Mouse (Mus musculus): Measurements from ENCODE around the gene Mrpl20.

The Mrpl20 gene

GRCm38 (mm10) chr4:155802741-155803339 is at the start of gene Mrpl20:
TSS of gene Mrpl20 (plus strand) at chr4:155802878.
- no peak for DNase-seq (ENCODE audit: low spot score in 2 of 2)

DNA sequence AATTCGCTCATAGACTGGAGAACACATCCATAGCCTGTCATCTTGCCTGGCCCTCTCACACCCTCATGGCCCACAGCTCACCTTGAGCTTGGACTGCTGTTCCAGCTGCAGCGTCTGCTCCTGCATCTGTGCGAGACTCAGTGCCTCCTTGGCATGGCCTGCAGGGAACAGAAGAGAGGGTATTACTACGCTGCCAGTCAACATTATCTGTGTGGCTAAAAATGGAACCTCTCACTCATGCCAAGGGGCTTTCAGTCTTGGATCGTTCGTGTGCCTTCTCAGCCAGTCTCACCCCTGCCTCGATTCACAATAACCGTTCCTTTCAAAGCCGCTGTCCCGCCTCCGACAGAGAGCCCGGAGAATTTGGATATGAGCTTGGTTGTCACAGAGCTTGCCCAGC is 45.7 kb upstream of the Mrpl20 start:
- DNase-seq (ENCODE audit: low spot score in 2 of 2): no peak

DNA sequence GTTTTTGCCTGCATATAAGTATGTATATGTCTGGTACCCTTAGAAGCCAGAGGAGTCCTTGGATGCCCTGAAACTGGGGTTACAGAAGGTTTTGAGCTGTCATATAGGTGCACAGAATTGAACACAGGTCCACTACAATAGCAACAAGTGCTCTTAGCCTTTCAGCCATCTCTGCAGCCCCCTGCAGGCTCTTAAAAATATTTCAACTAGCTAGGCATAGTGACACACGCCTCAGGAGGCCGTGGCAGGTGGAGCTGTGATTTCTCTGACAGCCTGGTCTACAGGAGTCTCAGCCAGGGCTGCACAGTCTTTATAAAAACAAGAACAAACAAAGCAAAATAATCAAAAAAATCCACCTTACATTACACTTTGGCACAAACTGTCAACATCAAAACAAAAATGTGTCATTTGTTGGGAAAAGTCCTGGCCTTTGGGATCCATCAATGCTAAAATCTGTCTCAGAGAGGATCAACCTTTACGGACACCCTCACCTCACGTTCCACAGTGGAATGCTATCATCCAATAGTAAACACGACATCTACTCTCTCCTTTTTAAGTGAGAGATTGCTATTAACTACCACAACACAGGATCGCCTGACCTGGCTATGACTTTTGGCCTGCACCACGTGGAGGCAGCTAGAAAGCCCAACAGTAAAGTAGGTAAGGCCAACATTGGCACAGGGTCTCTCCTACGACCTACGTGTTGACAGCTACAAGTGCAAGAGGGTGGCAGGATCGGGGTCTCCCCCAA is 42.6 kb upstream of the Mrpl20 start:
- no peak for DNase-seq (ENCODE audit: low spot score in 2 of 2)

GRCm38 (mm10) chr4:155760613-155761355 is 41.9 kb upstream of the Mrpl20 start, which contains the start of gene Atad3a:
TSS of gene Atad3a (minus strand) at chr4:155761093.
- peak; percentile 94 to 96 for DNase-seq (ENCODE audit: low spot score in 2 of 2)

GRCm38 (mm10) chr4:155761356-155762099 is 41.1 kb upstream of the Mrpl20 start:
- no peak for DNase-seq (ENCODE audit: low spot score in 2 of 2)

GRCm38 (mm10) chr4:155762357-155762756 is 40.3 kb upstream of the Mrpl20 start:
- no peak for DNase-seq (ENCODE audit: low spot score in 2 of 2)

- DNase-seq (ENCODE audit: low spot score in 2 of 2): no peak
Observed at GRCm38 (mm10) chr4:155769496-155769879, 33.2 kb upstream of the Mrpl20 start.

GRCm38 (mm10) chr4:155769880-155770512 is 32.7 kb upstream of the Mrpl20 start:
- peak; percentile 79 to 90 for DNase-seq (ENCODE audit: low spot score in 2 of 2)

DNA sequence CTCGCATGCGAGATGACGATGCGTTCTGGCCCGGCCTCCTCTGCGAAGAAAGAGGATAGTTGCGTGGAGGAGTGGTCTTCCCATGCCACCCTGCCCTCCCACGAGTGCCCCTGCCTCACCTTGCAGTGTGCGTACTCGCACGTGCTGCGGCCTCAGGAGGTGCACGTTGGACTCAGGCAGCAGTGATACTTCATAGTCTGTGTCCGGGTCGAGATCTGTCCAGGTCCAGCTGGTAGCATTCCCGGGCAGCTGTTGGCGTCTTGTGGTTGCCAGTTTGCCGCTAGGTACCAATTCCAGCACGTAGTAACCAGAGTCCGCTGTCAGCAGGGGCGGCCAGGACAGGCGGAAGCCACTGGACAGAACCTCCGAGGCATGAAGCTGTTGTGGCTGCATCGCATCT is 32.1 kb upstream of the Mrpl20 start:
- no peak for DNase-seq (ENCODE audit: low spot score in 2 of 2)

DNA sequence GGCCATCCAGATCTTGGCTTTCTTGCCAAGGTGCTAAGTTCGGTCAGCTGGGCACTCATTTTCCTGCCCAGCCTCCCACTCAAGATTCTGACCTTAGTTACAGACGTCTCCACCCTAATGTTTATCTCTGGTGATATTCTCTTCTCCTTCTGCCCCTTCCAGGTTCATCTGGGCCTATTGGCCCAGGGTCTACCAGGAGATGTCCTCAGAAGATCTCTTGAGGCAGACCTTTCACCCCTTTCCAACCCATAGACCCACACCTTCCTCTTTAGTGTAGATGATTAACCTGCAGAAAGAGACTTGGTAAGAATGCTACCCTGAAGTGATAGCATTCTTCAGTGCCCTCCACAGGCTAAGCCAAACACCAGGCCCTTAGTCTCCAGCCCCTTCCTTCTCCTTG is 31.0 kb upstream of the Mrpl20 start:
- DNase-seq (ENCODE audit: low spot score in 2 of 2): no peak

DNA sequence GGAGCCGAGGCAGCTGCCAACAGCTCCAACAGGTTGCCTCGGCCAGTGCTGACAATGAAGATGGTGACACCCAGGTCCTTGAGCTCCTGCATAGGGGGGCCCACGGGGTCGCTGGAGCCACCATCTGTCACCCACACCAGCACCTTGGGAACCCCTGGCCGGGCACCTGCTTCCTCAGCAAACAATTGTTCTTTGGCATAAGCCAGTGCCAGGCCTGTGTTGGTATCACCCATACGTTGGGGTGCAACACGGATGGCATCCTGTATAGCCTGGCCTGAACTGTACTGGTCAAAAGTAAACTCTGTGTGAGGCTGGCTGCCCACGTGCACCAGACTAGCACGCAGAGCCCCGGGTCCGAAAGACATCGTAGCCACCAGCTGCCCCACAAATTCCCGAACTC is 29.9 kb upstream of the Mrpl20 start:
- DNase-seq (ENCODE audit: low spot score in 2 of 2): no peak

- DNase-seq (ENCODE audit: low spot score in 2 of 2): no peak
Observed at GRCm38 (mm10) chr4:155773335-155774078, 29.2 kb upstream of the Mrpl20 start.

- peak; percentile 75 to 80 for DNase-seq (ENCODE audit: low spot score in 2 of 2)
Observed at GRCm38 (mm10) chr4:155774280-155774754, 28.4 kb upstream of the Mrpl20 start, which contains the start of gene Vwa1. TSS of gene Vwa1 (minus strand) at chr4:155774698.

GRCm38 (mm10) chr4:155774971-155775740 is 27.5 kb upstream of the Mrpl20 start:
- no peak for DNase-seq (ENCODE audit: low spot score in 2 of 2)

DNA sequence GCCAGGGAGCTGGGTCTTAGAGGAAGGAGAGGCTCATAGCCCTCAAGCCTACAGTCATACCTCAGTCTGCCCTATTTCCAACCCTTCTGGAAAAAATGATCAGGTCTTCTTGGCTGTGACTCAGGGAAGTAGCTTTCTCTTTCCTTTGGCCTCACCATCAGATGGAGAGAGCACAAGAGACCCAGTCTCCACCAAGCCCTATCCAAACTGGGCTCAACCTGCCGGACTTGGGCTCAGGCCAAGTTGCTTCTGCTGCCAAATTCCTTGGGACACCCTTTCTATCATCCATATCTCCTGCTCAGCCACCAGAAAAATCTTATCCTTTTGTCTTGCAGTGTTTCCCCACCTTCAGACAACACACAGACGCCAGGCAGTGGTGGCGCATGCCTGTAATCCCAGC is 26.8 kb upstream of the Mrpl20 start:
- DNase-seq (ENCODE audit: low spot score in 2 of 2): no peak

GRCm38 (mm10) chr4:155776704-155777335 is 25.9 kb upstream of the Mrpl20 start:
- no peak for DNase-seq (ENCODE audit: low spot score in 2 of 2)

GRCm38 (mm10) chr4:155777816-155778215 is 24.9 kb upstream of the Mrpl20 start:
- DNase-seq (ENCODE audit: low spot score in 2 of 2): no peak

- no peak for DNase-seq (ENCODE audit: low spot score in 2 of 2)
Observed at GRCm38 (mm10) chr4:155779498-155779897, 23.2 kb upstream of the Mrpl20 start.

DNA sequence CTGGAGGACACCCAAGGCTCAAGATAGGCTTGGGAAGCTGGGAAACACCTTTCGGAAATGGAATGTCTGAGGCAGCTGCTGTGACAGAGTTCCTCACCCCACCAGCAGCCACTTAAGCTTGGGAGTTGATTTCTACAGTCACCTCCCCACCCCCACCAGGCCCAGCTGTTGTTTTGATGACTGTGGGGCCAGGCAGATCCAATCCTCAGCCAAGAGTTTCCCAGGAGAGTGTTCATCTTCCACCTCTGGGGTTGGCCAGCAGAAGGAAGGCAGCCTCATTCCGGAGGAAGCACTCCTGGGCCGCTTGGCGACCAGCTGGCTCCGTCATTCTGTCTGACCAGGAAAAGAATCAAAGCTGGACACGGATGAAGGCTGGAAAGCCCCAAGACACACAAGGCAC is 21.8 kb upstream of the Mrpl20 start:
- DNase-seq (ENCODE audit: low spot score in 2 of 2): no peak

Data from spleen, postnatal 14 days (tissue).